Mouse (Mus musculus): ENCODE measurements around the gene Gm2a.

DNA sequence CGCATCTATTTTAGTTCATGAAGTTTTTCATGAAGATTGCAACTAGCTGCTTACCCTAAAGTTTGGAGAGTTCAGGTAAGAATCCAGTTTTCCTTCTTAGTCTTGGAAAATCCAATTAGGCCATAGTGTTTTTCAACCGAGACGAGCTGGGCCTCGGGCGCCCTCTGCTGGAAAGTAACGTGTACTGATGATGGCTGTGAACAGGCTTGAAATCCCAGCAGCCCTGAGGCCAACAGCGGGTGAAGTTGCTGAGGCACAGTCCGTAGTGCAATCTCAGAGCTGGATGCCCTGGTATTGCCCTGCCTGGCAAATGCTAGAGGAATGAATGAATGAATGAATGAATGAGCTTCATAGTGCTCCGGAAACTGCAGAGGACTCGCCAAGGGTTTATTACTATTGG is 10.9 kb upstream of the Gm2a start:
- peak; percentile 99 for TF ChIP-seq CTCF (IDR thresholded peaks at IDR 0.05; ENCODE audit: low read depth)
- TF ChIP-seq EP300 (optimal IDR thresholded peaks at IDR 0.05), result no peak
